Mouse (Mus musculus) natural killer cell, adult 2 months (primary cell): ENCODE measurements around the gene Cfap43.

ENCODE experiments used
- DNase-seq, 2 experiments: peaks; one replicate each; pipeline ENCODE4 v3.0.0; 2022; ENCODE audit warnings: low spot score in 2 of 2

The Cfap43 gene

GRCm38 (mm10) chr19:47914191-47914590 is 4.9 kb downstream of the Cfap43 start:
- DNase-seq: no peak

- no peak for DNase-seq
Observed at GRCm38 (mm10) chr19:47913344-47913743, 5.7 kb downstream of the Cfap43 start.

GRCm38 (mm10) chr19:47910751-47911150 is 8.3 kb downstream of the Cfap43 start:
- no peak for DNase-seq

- DNase-seq: peak in 1 of 2 experiments; percentile 38
Observed at GRCm38 (mm10) chr19:47910117-47910618, 8.9 kb downstream of the Cfap43 start.

GRCm38 (mm10) chr19:47909387-47910116 is 9.5 kb downstream of the Cfap43 start:
- DNase-seq: no peak

- no peak for DNase-seq
Observed at GRCm38 (mm10) chr19:47908961-47909371, 10.1 kb downstream of the Cfap43 start.

GRCm38 (mm10) chr19:47907596-47907995 is 11.5 kb downstream of the Cfap43 start:
- DNase-seq: no peak

- peak in 1 of 2 experiments; percentile 29 for DNase-seq
Observed at GRCm38 (mm10) chr19:47905603-47906002, 13.5 kb downstream of the Cfap43 start.

GRCm38 (mm10) chr19:47905081-47905480 is 14.0 kb downstream of the Cfap43 start:
- no peak for DNase-seq

- no peak for DNase-seq
Observed at GRCm38 (mm10) chr19:47903679-47904078, 15.4 kb downstream of the Cfap43 start.

GRCm38 (mm10) chr19:47902316-47903201 is 16.5 kb downstream of the Cfap43 start:
- no peak for DNase-seq

- DNase-seq: no peak
Observed at GRCm38 (mm10) chr19:47900558-47900957, 18.5 kb downstream of the Cfap43 start.

GRCm38 (mm10) chr19:47900012-47900411 is 19.1 kb downstream of the Cfap43 start:
- peak in 1 of 2 experiments; percentile 37 for DNase-seq

GRCm38 (mm10) chr19:47898472-47899079 is 20.5 kb downstream of the Cfap43 start:
- DNase-seq: no peak

- DNase-seq: no peak
Observed at GRCm38 (mm10) chr19:47893092-47893491, 26.0 kb downstream of the Cfap43 start.

GRCm38 (mm10) chr19:47891562-47892312 is 27.4 kb downstream of the Cfap43 start:
- DNase-seq: no peak

GRCm38 (mm10) chr19:47890489-47891130 is 28.5 kb downstream of the Cfap43 start:
- DNase-seq: peak in 1 of 2 experiments; percentile 5

GRCm38 (mm10) chr19:47888037-47888436 is 31.1 kb downstream of the Cfap43 start:
- peak in 1 of 2 experiments; percentile 88 for DNase-seq

- peak; percentile 72 to 81 for DNase-seq
Observed at GRCm38 (mm10) chr19:47887417-47887816, 31.7 kb downstream of the Cfap43 start.

- no peak for DNase-seq
Observed at GRCm38 (mm10) chr19:47886617-47887016, 32.5 kb downstream of the Cfap43 start.

GRCm38 (mm10) chr19:47885886-47886285 is 33.2 kb downstream of the Cfap43 start:
- no peak for DNase-seq
